Mouse (Mus musculus): ENCODE results near the gene Cdc7.

Cdc7 gene

GRCm38 (mm10) chr5:107022064-107022428 lies 57.9 kb downstream of the Cdc7 start:
- no peak for DNase-seq (ENCODE audit: low read depth, low spot score)

- no peak for DNase-seq (ENCODE audit: low read depth, low spot score)
Observed at GRCm38 (mm10) chr5:107023951-107024350, 59.8 kb downstream of the Cdc7 start.

GRCm38 (mm10) chr5:107025371-107025770 lies 61.2 kb downstream of the Cdc7 start:
- no peak for DNase-seq (ENCODE audit: low read depth, low spot score)

- no peak for DNase-seq (ENCODE audit: low read depth, low spot score)
Observed at GRCm38 (mm10) chr5:107025809-107026208, 61.7 kb downstream of the Cdc7 start.

- DNase-seq (ENCODE audit: low read depth, low spot score) = no peak
Observed at GRCm38 (mm10) chr5:107027616-107028015, 63.5 kb downstream of the Cdc7 start.

- DNase-seq (ENCODE audit: low read depth, low spot score) = no peak
Observed at GRCm38 (mm10) chr5:107028557-107028956, 64.4 kb downstream of the Cdc7 start.

- DNase-seq (ENCODE audit: low read depth, low spot score) = no peak
Observed at GRCm38 (mm10) chr5:107029801-107030200, 65.7 kb downstream of the Cdc7 start.

GRCm38 (mm10) chr5:107030821-107031220 lies 66.7 kb downstream of the Cdc7 start:
- no peak for DNase-seq (ENCODE audit: low read depth, low spot score)
